Mouse (Mus musculus) small intestine, adult 2 months (tissue): ENCODE measurements around the gene Adgre4.

Source experiments
- CTCF ChIP-seq: fragments of 200-500 bp; IDR thresholded peaks from 2 replicates; pipeline ENCODE4 v1.5.1; 2012; ENCODE audit warnings: low read depth, mild to moderate bottlenecking, control low read depth, inconsistent platforms, low read length, moderate library complexity, mixed read lengths; ENCODE audit not compliant: insufficient replicate concordance, insufficient read length; ENCODE audit errors: extremely low read depth
- POLR2A ChIP-seq: fragments of 200-500 bp; IDR thresholded peaks from 2 replicates; pipeline ENCODE4 v1.6.1; 2012; ENCODE audit warnings: low read depth, mild to moderate bottlenecking, control low read depth, inconsistent platforms, low read length, moderate library complexity

DNA sequence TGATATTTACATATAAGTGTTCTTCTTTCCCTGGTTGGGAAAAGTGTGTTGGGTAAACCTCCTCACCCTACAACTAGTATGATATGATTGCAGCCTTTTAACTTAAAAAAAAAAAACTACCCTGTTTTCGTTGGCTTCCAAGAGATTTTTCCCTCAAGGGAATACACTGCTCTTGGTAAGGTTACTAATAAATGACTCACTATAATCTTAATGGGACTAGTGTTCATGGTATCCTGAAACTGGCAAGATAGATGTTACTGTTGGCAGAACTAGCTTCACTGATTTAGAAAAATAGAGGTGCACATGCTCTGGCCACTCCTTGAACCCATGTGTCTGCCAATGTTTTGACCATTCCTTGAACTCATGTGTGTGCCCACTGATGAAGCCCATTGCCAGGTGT, 71.8 kb downstream of the Adgre4 start:
- TF ChIP-seq POLR2A (no peak), CTCF (no peak)
